Mouse (Mus musculus) kidney, postnatal 0 days (tissue): ENCODE measurements at regions not wholly inside any gene's neighbourhood (a gene's known extent, or its start where the extent isn't known, plus 50 kb on each side); places are given as distances from the start of the nearest gene placed in this dataset.

Experiments
- ATAC-seq: fragments of 200-750 bp; cut with Nextera tagmentation; replicated peaks from 2 replicates; pipeline ENCODE4 v1.8.0; 2017; ENCODE audit warnings: low read depth, moderate number of reproducible peaks, moderate TSS enrichment, moderate library complexity; ENCODE audit not compliant: low FRiP score
- DNase-seq: peaks from one replicate; pipeline ENCODE4 v3.0.0-alpha.2; 2016; ENCODE audit warnings: low spot score
- H3K27ac ChIP-seq: fragments of 300-500 bp; sonication (generic); 2 replicates; pipeline ENCODE4 v1.5.1; 2014; ENCODE audit warnings: mild to moderate bottlenecking
- H3K27me3 ChIP-seq: fragments of 300-500 bp; sonication (generic); 2 replicates; pipeline ENCODE4 v1.6.1; 2014; ENCODE audit warnings: low read length, mixed read lengths; ENCODE audit not compliant: insufficient read depth
- H3K36me3 ChIP-seq: fragments of 300-500 bp; sonication (generic); 2 replicates; pipeline ENCODE4 v1.6.1; 2014; ENCODE audit warnings: low read length, mixed read lengths; ENCODE audit not compliant: insufficient read depth
- H3K4me1 ChIP-seq: fragments of 300-500 bp; sonication (generic); replicated peaks from 2 replicates; pipeline ENCODE4 v1.6.1; 2014; ENCODE audit warnings: antibody characterized with exemption, low read length, mixed read lengths; ENCODE audit not compliant: insufficient read depth
- H3K4me2 ChIP-seq: fragments of 300-500 bp; sonication (generic); 2 replicates; pipeline ENCODE4 v1.6.1; 2014; ENCODE audit warnings: mild to moderate bottlenecking, low read length, moderate library complexity, mixed read lengths
- H3K4me3 ChIP-seq: fragments of 300-500 bp; sonication (generic); replicated peaks from 2 replicates; pipeline ENCODE4 v1.5.1; 2014; ENCODE audit warnings: low read depth, low read length
- H3K9ac ChIP-seq: fragments of 300-500 bp; sonication (generic); 2 replicates; pipeline ENCODE4 v1.6.1; 2014; ENCODE audit warnings: low read depth, low read length
- H3K9me3 ChIP-seq: fragments of 300-500 bp; sonication (generic); replicated peaks from 2 replicates; pipeline ENCODE4 v1.6.1; 2016; ENCODE audit warnings: low read length, inconsistent platforms, mixed read lengths
- CTCF ChIP-seq: IDR thresholded peaks from 2 replicates; pipeline ENCODE4 v1.5.1; 2016; ENCODE audit warnings: antibody characterized with exemption, low read depth, mild to moderate bottlenecking, moderate library complexity
- WGBS: fragments of 180-500 bp; shearing (Covaris S2); extraction: QIAGEN DNeasy Blood & Tissue Kit; methylation state at CpG from one replicate; pipeline ENCODE4 v1.1.7; 2014; 5-methylcytosine and 5-hydroxymethylcytosine counted together

DNA sequence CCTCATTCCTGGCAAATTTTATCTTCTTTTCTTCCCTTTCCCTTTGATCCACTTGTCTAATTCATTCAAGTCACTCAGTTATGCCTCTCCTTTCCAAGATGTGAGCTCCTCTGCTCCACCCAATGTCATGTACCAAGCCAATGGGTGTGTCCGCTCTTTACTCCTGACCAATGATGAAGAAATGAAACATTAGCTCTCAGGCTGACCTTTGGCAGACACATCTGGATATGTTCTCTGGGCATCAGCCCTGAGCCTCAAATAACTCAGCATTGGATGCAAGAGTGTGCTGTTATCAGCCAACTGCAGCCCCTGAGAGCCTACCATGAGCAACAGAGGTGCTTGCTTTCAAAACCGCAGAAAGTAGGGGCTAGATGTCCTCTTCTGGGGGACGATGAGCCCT is 186.2 kb upstream of the Unc93a2 start:
- WGBS, result 93% methylated on average over 3 of the region's 3 CpGs

DNA sequence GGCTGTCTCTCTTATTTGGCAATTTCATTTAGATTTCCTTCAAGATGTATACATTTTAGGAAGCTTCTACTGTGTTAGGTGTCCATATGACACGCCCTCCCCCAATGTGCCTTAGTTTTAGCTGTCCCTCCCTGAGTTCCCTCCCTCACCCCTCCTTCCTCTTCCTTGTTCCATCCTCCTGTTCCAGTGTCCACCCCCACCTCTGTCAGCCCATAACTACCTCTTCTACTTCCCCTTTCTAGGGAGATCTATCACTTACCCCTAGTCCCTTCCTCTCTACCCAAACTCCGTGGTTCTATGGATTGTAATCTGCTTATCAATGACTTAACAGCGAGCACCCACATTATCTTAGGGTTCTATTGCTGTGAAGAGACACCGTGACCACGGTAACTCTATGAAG is 183.2 kb upstream of the Unc93a2 start:
- ATAC-seq (no peak), DNase-seq (no peak)
- no peak overlapping the region for H3K9ac ChIP-seq
- no peak for TF ChIP-seq CTCF
- no peaks in the 10 kb centered on the region for H3K36me3 ChIP-seq
- WGBS, result 91% methylated on average over 5 of the region's 5 CpGs
- H3K9me3 ChIP-seq, result no peaks in the 10 kb centered on the region
- H3K4me3 ChIP-seq, result no peak overlapping the region
- no peak overlapping the region for H3K4me2 ChIP-seq
- no peaks in the 10 kb centered on the region for H3K27me3 ChIP-seq
- H3K4me1 ChIP-seq, result no peaks in the 10 kb centered on the region
- no peak overlapping the region for H3K27ac ChIP-seq

More for the DNA sequence above, 186.2 kb upstream of the Unc93a2 start:
- Histone ChIP-seq H3K4me1 (no peaks in the 10 kb centered on the region), H3K36me3 (no peaks in the 10 kb centered on the region), H3K9me3 (no peaks in the 10 kb centered on the region), H3K27me3 (no peaks in the 10 kb centered on the region), H3K27ac (no peak overlapping the region), H3K4me3 (no peak overlapping the region), H3K4me2 (no peak overlapping the region), H3K9ac (no peak overlapping the region)
- DNase-seq (no peak), ATAC-seq (no peak)
- no peak for TF ChIP-seq CTCF

DNA sequence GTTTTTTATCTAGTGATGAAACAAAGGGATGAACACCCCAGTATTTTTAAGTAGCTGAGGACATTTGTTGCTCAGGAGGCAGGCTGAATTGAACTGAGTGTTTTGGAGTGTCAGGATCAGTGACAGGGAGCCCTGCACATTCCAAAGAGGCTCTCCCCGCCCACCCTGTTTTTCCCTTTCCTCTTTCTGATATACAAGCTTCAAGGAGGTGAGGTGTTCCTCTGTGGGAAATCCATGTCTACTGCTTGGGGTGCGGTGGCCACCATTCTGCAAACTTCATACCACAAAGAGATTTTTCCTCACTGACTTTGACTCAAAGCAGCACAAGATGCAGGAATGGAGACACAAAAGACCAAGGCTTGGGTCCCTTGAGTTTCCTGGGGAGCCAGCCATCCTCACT is 180.5 kb upstream of the Unc93a2 start:
- 59% methylated on average over 2 of the region's 2 CpGs for WGBS
- no peak for TF ChIP-seq CTCF

DNA sequence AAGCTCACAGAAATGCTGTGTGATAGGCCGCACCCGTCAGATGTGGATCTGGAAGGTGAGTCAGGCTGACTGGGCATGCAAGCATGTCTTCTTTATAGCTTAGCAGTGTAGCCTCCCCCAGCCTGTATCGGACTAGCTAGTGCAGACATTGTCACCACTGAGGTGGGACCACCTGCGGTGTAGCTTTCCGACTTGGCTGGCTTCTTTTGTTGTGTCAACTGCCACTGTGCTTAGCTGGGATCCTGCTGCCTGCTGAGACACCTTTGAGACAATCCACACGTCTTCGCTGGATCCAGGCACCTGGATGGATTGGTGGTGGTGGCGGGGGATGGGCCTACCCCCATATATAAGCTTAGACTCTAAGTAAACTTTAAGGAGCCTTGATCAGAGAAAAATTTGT is 177.7 kb upstream of the Unc93a2 start:
- H3K27ac ChIP-seq, result no peak overlapping the region
- TF ChIP-seq CTCF, result no peak
- H3K36me3 ChIP-seq, result no peaks in the 10 kb centered on the region
- no peak overlapping the region for H3K9ac ChIP-seq
- H3K27me3 ChIP-seq, result no peaks in the 10 kb centered on the region
- ATAC-seq (no peak), DNase-seq (no peak)
- no peak overlapping the region for H3K4me2 ChIP-seq
- H3K4me3 ChIP-seq, result no peak overlapping the region
- no peaks in the 10 kb centered on the region for H3K4me1 ChIP-seq
- no peaks in the 10 kb centered on the region for H3K9me3 ChIP-seq
- WGBS, result 49% methylated on average over 8 of the region's 8 CpGs

More for the DNA sequence above, 180.5 kb upstream of the Unc93a2 start:
- H3K36me3 ChIP-seq, result no peaks in the 10 kb centered on the region
- H3K4me2 ChIP-seq, result no peak overlapping the region
- no peaks in the 10 kb centered on the region for H3K9me3 ChIP-seq
- H3K4me1 ChIP-seq, result no peaks in the 10 kb centered on the region
- H3K27ac ChIP-seq, result no peak overlapping the region
- no peak for DNase-seq
- no peak overlapping the region for H3K9ac ChIP-seq
- H3K4me3 ChIP-seq, result no peak overlapping the region
- no peak for ATAC-seq
- no peaks in the 10 kb centered on the region for H3K27me3 ChIP-seq

DNA sequence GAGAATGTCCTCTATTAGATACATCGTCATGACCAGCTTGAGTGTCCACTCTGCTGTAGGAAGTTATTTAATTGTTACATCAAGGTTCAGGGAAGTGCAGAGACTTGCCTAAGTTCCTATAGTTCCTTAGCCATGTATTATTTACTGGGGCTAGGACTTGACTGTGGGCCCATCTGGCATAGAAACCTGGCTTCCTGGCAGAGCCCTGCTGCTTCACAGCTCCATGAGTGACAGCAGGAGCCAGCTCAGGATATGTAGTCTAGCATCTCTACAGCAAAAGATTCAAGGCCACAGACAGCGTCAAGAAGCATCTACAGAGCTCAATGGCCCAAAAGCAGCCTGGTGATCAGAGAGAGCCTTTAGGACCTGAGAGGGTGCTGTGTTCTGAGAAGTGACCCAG is 163.2 kb upstream of the Unc93a2 start:
- Histone ChIP-seq H3K4me2 (no peak overlapping the region), H3K4me3 (no peak overlapping the region), H3K4me1 (no peaks in the 10 kb centered on the region), H3K9me3 (no peaks in the 10 kb centered on the region), H3K27ac (no peak overlapping the region), H3K27me3 (no peaks in the 10 kb centered on the region), H3K9ac (no peak overlapping the region), H3K36me3 (no peaks in the 10 kb centered on the region)
- no peak for TF ChIP-seq CTCF
- ATAC-seq (no peak), DNase-seq (no peak)
- WGBS, result 86% methylated on average over 2 of the region's 2 CpGs

DNA sequence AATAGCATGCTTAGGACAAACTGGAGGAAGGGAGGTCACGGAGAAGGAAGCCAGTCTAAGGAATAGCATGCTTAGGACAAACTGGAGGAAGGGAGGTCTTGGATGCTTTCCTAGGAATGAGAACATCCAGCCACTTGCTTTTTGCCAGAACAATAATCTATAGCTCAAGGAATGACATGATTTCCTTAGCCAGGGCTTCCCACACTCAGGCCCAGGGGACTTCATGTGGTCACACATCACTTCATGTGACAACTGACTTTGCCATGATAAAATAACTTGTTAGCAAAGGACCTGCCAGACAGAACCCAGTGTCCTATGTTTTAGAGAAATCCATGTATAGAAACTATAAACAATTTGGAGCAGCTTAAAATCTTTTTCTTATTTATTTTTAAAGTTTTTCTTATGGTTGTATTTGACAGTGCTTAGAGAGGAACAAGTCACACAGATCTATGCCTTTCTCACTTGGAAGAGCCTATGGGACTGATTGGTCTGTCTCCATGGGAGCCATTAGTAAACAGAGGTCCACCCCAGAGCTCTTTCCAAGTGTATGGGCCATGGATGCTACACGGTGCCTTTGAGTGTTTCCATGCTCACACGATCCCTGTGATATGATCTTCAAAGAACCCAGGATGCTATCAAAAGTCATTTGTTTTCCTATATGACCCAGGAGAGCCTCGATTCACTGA is 153.3 kb upstream of the Unc93a2 start:
- DNase-seq, result peak; percentile 62
- no peaks in the 10 kb centered on the region for H3K4me1 ChIP-seq
- no peaks in the 10 kb centered on the region for H3K27me3 ChIP-seq
- no peak overlapping the region for H3K9ac ChIP-seq
- no peak for ATAC-seq
- H3K4me3 ChIP-seq, result no peak overlapping the region
- no peaks in the 10 kb centered on the region for H3K9me3 ChIP-seq
- no peaks in the 10 kb centered on the region for H3K36me3 ChIP-seq
- TF ChIP-seq CTCF, result no peak
- H3K4me2 ChIP-seq, result no peak overlapping the region
- peak overlapping the region; percentile 5; the same call in 1 of the 2 replicates for H3K27ac ChIP-seq
- 46% methylated on average over 4 of the region's 4 CpGs for WGBS

DNA sequence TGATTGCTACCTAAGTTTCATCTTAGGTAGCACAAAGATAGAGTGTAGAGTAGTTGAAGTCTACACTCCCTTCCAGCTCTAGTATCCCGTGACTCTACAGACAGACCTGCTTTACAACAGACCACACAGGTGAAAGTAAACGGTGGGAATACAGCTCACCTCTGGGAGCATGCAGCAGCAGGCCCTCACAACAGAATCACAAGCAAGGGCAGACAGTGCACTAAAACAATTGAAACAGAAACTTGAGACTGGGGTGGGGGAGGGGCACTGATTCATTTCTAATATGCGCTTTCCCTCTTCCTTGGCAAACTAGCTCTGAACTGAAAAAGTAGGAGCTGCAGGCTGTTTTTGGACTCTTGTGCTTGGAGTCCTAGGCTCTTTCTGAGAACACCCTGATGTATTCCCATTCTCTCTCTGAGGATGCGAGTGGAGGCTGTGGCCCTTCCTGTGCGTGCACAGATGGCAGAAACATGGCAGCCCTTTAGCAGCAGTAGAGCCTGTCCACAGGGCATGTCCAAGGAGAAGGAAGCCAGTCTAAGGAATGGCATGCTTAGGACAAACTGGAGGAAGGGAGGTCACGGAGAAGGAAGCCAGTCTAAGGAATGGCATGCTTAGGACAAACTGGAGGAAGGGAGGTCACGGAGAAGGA is 152.5 kb upstream of the Unc93a2 start:
- WGBS, result 45% methylated on average over 7 of the region's 7 CpGs
- no peak for TF ChIP-seq CTCF
- Histone ChIP-seq H3K27me3 (no peaks in the 10 kb centered on the region), H3K9me3 (no peaks in the 10 kb centered on the region), H3K4me2 (no peak overlapping the region), H3K9ac (no peak overlapping the region), H3K4me1 (no peaks in the 10 kb centered on the region), H3K4me3 (no peak overlapping the region), H3K36me3 (no peaks in the 10 kb centered on the region), H3K27ac (peak overlapping the region; percentile 63)
- ATAC-seq (no peak), DNase-seq (peak; percentile 21)
